Mouse (Mus musculus): ENCODE measurements around the gene Mroh2a.
A peak's percentile ranks its signal among the peaks of the same experiment; 100 is the strongest.

The Mroh2a gene

DNA sequence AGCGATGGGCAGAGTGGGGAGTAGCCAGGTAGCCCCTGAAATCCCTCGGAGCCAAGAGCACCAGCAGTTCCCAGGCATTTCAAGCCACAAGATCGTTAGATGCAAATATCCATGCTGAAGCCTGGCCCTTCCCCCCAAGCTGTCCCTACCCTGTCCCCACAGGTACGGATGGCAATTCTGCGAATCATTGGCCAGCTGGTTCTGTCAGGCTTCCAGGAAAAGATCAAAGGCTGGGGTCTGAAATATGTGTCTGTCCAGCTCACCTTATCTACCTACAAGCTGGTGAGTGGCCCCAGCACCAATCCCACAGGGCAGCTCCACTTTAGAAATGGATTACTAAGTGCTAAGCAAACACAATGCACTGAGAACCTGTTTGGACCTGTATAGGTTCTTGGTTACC, 10.5 kb downstream of the Mroh2a start:
- no peak for DNase-seq

DNA sequence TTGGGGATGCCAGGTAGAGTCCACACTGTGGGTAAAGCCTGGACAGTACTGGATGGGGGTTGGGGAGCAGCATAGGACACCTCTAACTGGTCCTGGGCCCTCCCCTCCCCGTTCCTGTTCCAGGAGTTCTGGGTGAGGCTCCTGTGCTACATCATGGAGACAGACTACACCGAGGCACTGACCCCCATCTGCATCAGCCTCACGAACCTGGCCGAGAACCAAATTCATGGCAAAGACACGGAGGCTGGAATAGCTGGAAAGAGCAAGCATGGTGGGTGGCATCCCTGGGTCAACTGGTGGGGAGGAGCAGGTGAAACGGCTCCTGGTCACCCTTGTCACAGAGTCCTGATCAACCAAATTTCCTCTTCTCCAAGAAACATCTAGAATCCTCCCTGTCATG, 12.0 kb downstream of the Mroh2a start:
- DNase-seq: no peak

DNA sequence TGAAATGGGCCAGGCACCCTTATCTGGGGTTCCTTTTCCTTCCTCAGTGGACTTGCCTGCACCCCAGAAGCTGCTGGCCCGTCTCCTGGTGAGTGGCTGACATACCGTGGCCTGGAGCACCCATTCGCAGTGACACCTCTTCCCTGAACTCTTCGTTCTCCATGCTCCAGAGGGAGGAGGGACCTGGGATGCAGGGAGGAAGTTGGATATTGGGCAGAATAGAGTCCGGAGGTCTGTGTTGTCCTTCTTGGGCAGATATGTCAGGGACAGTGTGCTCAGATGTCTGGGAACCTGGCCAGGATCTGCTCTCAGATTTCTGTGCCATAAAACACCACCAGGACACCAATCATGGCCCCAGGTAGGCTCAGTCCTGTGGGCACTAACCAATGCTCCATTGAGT, 13.3 kb downstream of the Mroh2a start:
- DNase-seq: no peak

DNA sequence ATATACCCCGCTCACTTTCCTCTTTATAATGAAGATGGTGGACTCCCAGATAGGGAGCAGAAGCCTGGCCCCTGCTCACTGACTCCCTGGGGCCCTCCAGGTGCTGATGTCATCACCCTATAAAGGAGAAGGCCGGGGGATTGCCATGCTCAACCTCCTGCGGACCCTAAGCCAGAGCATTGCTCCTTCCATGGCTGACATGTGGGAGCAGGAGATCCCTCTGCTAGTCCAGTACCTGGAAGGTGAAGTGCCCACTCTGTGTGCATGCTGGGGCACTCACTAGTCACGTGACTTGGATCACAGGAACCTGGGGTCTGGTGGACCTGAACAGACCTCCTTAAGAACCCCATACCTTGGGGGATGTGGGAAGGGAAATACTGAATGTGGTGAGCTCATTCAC, 13.8 kb downstream of the Mroh2a start:
- no peak for DNase-seq

DNA sequence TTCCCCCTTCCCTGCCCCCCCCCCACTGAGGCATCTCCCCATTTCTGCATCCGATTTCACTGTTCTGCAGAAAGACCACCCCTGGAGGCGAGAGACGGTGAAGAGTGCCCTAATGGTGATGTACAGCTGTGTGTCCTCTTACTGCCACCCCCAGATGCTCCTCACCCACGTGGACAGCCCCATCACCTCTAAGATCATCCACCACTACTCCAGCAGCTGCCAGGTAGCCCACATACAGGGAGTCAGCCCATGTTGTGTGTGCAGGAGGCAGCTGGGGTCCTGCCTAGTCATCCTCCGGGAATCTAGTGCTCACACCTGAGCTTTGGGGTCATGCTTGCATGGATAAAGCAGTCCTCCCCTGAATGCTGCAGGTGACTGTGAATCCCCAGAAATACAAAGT, 17.1 kb downstream of the Mroh2a start:
- no peak for DNase-seq

DNA sequence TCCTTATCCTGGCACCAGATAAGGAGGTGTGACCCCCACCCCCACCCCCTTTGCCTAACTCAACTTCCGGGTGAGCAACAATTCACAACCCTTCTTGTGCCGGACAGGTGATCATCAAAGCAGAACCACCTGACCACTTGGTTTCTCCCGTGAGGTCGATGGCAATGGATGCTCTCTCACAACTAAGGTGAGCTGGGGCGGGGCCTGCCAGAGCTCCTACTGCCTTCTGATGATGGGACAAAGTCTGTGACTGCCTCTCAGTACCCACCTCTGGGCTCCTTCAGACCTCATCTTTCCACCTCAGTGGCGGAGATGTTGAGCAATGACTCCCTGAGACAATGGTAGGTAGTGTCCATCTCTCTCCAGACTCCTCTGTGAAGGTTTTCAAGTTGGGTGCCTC, 19.1 kb downstream of the Mroh2a start:
- no peak for DNase-seq

DNA sequence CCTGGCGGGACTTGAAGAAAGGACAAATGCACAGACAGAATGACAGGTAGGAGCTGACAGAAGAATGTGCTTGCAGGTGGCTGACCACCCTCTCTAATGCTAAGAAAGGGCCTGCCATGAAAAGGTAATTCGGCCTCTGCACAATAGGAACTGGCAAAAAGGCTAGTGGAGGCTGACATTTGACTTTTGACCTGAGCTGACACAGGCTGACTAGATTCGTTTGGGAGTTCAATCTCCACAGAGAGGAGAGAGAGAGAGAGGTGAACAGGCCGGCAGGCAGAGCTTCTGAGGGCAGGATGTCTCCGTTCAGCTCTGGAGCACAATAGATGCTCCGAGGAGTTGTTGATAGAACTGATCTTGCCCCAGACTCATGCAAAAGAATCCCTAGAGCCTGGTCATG, 19.6 kb downstream of the Mroh2a start:
- no peak for DNase-seq

DNA sequence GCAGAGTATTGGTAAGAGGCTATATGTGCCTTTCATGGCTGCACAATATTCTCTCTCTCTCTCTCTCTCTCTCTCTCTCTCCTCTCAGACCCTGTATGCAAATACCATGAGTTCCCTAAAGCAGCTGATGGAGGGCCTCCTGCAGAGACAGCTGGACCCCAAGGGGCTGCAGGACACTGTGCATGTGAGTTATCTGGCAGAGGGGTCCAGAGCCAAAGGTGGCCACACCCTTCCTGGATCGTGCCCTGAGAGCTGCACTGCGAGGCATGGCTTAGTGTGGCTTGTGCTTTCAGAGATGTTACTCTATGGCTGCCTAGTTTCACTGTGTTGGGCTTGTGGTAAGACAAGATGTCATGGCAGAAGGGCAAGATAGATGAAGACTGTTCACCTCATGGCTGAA, 20.9 kb downstream of the Mroh2a start:
- DNase-seq: no peak

DNA sequence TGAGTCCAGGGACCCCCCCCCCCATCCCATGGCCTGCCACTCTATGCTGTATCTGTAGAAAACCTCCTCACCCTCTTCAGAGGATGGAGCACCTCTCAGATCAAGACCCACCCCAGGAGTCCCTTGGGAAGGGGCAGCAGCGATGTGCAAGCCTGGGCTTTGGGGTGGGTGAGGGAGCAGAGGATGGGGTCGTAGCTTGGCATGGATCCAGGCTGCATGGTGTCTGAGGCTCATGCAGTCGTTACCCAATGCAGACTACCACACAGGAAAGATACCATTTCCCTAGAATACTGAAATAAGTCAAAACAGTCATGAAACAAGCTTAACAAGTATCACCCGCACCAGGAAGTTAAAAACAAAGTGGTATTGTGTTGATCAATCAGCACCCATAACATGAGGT, 21.9 kb downstream of the Mroh2a start:
- no peak for DNase-seq

DNA sequence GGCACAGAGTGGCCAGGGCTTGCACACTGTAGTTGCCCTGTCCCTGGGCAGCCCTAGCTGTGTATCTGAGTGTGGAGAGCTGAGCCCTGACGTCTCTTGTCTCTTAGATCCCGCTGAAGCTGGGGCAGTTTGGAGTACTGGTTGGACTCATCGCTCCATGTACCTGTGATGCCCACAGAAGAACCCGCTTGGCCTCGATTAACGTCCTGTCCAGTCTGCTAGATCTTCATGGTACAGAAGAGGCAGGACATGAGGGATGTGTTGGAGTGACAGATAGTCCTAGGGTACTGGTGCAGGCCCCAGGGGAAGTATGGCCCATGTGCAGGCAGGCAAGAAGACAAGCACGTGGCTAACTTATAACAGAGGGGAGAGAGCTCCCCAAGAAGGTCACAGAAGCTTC, 22.8 kb downstream of the Mroh2a start:
- DNase-seq: no peak

DNA sequence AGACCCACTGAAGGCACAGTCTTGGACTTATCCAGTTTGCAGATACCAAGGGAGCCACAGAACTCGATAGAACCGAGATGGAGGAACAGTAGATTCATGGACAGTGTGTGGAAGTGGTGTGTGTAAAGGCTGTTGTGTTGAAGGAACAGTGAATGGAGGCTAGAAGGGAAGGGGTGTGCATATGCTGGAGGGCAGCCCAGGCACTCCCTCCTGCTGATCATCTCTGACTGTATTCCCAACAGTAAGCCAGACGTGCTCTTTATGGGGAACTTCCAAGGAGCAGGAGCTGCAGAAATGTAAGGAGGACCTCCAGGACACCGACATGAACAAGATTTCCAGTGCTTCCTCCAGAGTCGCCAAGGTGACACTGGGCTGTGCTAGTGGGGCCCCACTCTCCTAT, 23.2 kb downstream of the Mroh2a start:
- no peak for DNase-seq

DNA sequence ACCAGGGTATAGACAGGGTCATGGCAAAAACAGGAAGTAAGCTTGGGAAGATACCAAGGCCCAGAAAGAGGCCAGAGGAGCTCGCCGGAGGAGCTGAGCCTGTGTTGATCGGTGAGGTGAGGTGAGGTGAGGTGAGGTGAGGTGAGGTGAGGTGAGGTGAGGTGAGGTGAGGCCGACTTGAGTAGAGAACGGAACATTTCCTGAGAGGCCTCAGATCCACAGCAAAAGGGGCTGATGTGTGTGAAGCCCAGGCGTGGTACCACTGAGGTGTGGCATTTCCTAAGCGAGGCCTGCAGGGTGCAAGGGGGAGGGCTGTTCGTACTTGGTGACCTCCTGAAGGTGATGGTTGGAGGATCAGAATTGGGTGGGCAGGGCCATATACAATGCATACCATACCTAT, 26.3 kb downstream of the Mroh2a start:
- no peak for DNase-seq

DNA sequence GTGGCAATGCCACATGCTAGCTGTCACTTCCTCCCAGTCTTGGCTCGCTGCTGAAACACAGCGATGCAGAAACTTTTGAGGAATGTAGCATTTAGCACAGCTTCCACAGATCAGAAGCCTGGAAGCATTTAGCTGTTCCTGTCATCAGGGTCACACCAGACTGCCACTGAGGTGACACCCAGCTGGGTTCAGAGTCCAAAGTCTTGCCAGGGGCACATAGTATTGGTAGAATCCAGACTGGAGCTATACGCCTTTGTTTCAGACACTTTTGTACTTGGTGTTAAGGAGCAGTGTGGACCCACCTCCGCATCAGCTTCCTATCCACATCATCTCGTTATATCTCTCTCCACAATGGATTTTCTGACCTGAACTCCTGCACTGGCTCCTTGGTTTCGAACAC, 26.8 kb downstream of the Mroh2a start:
- no peak for DNase-seq

DNA sequence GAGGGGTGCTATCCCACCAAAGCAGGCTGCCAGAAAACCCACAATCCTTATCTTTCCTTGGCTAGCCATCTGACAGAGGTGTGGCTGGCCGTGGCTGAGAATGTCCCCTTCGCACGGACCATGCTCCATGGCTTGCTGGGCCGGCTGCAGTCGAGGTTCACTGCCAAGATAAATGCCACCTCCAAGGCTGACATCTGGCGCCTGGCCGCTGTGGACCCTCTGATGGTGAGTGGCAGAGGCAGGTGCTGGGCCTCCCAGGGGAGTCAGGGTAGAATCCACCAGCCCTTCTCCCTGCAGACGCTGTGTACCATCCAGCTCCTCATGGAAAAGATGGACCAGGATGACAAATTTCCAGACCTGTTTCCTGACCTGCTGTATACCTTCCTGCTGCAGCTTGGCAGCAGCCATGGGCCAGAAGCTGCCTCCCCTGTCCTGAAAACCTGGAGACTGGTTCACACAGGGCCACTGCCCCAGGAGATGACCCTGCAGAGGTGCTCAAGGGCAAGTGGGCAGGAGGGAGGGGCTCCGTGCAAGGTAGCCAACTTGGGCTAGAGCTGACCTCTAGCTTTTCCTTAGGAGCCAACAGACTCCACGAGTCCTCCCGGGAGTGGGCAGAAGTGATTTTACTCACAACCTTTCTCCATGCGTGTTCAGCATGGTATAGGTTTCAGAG, 28.1 kb downstream of the Mroh2a start:
- DNase-seq: no peak

DNA sequence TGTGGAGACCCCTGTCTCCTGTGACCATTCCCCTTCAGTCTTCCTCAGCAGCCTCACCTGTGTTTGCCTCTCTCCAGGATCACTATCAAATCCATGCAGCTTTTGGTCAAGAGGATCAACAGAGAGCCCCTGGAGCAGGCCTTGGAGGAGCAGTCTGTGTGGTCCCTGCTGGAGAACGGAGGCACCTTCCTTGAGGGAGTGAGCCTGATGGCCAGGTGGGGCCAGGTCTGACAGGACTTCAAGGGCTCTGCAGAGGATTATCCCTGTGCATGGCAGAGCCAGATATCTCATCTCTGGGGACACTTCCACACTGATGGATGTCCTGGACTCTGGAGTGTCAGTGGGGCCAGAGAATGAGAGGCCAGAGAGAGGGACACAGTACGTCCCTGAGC, 28.7 kb downstream of the Mroh2a start:
- DNase-seq: no peak

DNA sequence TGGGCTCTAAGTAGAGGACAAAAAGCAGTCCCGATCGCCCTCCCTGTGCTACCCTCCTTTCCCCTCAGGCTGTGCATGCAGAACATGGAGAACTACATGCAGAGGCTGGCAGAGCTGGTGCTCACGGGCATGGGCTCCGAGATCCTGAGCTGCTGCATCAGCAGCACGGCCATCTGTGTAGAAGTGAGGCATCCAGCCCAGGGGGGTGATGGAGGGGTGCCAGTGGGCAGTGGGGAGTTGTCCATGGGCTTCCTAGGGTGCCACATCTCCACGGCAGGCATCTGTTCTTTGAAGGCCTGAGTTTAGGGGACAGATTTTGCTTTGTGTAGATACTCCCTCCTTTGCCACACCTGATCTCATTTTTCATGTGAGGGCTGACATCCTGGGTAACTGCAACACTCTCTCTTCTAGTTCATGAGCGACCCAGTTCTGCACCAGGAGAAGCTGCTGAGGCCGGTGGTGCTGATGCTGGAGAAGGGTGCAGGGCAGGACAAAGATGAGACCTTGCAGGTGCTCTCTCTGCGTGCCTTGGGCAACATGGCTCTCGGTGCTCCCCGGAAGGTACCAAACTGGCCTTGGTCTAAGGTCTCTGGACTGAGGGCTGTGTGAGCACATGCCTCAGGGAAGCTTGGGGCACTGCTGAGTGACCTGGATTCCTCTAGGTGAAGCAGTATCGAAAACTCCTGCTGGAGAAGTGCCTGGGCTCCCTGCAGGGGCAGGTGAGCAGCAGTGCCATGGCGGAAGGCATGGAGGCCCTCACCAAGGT, 29.4 kb downstream of the Mroh2a start:
- peak; percentile 64 for DNase-seq

DNA sequence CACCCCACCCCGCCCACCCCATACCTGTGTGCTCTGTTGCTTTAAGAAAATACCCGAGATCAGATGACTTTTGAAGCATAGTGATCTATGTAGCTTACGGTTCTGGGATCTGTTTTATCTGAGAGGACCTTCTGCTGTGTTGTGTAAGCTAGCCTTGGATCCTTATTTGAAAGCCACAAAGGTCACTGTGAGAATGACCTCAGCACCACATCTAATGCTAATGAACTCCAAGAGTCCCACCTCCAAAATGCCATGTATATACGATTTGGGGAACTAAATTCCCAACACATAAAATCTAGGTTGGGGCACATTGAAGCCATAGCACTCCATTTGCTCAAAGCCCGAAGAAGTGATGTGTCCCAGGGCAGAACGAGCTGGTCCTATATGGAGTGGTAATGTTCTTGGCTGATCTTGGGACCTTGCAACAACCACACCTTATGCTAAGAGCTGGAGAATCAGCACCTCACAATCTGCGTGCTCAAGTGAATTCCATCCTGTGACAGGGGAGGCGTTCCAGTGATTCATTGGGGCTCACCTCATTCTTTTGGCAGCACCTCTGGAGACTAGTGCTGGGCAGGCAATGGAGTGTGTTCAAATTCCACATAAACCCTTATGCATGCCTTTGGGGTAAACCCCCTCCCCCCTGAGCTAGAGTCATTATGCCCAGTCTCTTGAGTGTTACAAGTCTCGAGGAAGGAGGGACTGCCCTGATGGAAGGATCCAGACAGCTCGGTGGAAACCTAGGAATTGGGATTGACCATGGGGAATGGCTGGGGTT, 30.3 kb downstream of the Mroh2a start:
- DNase-seq: no peak

DNA sequence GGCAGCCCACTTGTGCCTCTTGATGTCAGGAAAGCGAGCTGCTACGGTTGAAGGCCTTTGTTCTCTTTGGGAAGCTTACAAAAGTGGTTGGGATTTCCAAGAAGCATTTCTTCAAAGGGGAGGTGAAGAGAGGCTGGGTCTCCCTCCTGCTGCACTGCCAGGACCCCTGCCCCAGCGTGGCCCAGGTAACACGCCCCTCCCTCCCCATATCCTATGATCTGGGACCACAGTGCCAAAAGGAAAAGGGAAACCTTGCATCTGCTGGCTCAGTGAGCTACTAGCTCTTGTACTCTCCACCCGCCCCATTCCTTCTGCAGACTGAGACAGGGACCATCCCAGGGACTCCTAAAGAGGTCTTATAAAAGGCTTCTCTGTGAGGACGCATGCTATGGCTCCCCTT, 30.9 kb downstream of the Mroh2a start:
- no peak for DNase-seq

DNA sequence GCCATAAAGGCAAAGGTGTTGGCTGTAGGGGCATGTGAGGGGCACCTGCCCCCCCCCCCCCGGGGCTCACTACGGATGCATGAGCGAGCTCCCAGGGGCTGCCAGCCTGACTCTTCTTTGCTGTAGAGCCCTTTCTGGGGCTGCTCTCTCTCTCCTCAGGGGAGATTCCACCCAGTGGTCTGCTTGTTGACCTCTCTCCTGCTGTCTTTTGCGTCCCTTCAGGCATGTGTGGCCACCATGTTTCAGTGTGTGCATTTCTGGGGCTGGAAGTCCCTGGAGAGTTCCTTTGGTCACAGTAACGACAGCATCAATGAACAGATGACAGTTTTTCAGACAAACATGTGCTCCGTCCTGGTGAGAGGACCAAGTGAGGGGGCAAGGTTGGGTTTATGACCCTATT, 31.6 kb downstream of the Mroh2a start:
- no peak for DNase-seq

DNA sequence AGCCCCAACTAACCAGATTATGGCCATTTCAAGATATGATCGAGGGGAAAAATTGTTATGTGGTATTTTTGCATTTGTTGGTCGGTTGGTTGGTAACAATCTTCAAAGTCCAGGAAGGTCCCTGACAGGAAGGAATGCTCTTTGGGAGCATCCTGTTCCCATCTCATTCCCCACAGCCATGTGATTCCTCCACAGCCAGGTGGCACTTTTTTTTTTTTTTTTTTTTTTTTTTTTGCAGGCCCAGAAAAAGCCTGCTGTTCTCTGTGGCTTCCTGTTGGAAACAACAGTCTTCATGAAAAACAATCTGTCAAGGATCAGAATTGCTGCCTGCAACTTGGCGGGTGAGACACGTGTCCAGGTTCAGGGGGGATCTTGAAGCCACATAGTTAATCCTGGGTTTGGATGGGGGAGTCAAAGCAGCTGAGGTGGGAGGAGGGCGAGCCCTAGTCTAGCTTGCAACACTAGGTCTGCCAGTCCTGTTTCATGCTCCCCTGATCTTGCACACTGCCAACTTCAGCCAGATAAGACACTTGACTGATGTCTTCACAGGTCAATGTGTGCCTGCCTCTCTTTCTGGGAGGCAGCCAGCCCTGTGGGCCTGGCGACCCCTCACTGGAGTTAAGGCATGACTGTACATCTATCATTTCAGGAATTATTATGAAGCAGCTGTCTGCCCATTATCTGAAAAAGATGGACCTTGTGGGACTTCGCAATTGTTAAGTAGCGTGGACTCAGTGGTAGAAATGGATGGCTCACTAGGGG, 32.3 kb downstream of the Mroh2a start:
- peak; percentile 60 for DNase-seq

DNA sequence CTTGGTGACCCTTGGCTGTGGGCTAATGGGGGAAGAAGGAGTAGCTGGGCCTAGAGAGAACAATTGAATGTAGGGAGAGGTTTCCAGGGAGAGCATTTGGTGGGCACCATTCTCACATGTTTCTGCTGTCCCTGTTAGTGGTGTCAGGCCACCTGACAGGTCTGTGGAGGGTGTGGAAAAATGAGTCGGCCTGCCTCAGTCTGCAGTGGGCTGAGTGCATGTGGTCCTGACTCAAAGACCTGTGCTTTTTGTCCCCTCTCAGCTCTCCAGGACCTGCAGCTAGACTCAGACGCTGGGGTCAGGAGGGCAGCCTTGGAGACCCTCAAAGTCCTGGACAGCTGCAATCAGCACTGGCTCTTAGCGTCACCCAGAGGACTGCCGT, 32.8 kb downstream of the Mroh2a start:
- DNase-seq: no peak

DNA sequence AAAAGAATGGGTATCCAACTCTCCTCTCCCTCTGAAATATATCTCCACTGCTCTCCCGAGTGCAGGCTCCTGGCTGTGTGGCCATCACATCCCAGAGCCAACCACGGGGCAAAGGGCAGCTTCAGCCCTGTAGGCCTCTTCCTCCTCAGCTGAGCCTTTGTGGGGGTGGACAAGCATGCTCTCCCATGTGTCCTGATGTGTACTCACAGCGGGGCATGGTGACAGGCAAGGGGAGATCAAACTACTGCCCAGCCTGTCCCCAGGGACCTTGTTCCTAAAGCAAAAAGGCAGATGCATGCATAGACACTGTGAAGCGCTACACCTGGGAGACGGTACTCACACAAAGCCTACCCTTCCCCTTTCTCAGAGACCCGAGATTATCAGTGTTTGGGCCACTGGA, 33.3 kb downstream of the Mroh2a start:
- DNase-seq: peak; percentile 53

DNA sequence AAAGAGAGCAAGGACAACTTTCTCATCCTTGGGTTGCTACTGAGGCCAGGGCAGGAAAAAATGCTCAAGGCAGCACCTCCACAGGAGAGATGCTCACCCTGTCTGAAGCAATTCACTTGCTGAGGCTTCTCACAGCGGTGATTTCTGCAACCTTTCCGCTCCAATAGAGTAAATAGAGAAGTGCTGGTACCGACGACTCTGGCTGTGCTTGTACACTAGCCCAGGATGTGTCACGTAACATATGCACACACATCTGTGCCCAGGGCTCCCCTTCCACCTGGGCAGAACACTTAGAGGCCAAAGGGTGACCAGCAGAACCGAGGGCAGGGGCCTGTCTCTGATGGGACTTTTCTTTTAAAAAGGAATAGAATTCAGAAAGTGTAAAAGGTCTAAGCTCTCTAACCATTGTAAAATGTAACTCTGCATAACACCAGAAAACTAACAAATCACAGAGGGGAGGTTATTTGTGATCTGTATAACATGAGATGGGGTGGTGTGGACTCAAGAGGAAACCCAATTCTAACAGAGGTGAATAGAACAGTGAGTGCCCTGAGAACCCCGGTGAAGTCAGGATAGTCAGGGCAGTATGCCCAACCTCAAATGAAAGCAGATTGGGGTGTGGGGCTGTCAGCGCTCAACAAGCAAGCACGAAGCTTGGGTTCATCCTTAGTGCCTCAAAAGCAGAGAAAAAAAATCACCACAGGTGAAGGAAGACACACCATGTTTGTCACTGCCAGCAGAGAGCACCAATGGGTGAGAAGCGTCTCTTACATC, 34.0 kb downstream of the Mroh2a start:
- no peak for DNase-seq

Measured in cerebellum, adult 11-12 months (tissue).